Mouse (Mus musculus) frontal cortex, postnatal 36 days (tissue): ENCODE measurements around the gene Amdhd2.
"Not testable (repeated sequence)": the region's sequence is repeated elsewhere in the genome, so short reads cannot be mapped to it uniquely, and the experiment has no call there.

Source experiments
- DNase-seq, 2 experiments: peaks; one replicate each; pipeline ENCODE4 v3.0.0; 2022; ENCODE audit warnings: low spot score in 2 of 2

Amdhd2 gene

GRCm38 (mm10) chr17:24156394-24156793 is 7.2 kb downstream of the Amdhd2 start:
- no peak for DNase-seq

GRCm38 (mm10) chr17:24155742-24156141 is 7.8 kb downstream of the Amdhd2 start:
- no peak for DNase-seq

- DNase-seq = no peak
Observed at GRCm38 (mm10) chr17:24154463-24154862, 9.1 kb downstream of the Amdhd2 start.

- DNase-seq = peak; percentile 67 to 76
Observed at GRCm38 (mm10) chr17:24151890-24152563, 11.5 kb downstream of the Amdhd2 start.

GRCm38 (mm10) chr17:24151382-24151781 is 12.2 kb downstream of the Amdhd2 start:
- DNase-seq = no peak

GRCm38 (mm10) chr17:24150824-24151223 is 12.7 kb downstream of the Amdhd2 start, which contains the start of gene Pdpk1:
Gene Pdpk1 (minus strand): TSS chr17:24150924.
- no peak for DNase-seq

GRCm38 (mm10) chr17:24149421-24149820 is 14.1 kb downstream of the Amdhd2 start:
- DNase-seq = no peak

- DNase-seq = no peak
Observed at GRCm38 (mm10) chr17:24142897-24143296, 20.7 kb downstream of the Amdhd2 start.

GRCm38 (mm10) chr17:24141425-24141920 is 22.1 kb downstream of the Amdhd2 start:
- peak; percentile 96 for DNase-seq

- DNase-seq = no peak
Observed at GRCm38 (mm10) chr17:24140845-24141424, 22.6 kb downstream of the Amdhd2 start.

- DNase-seq = no peak
Observed at GRCm38 (mm10) chr17:24139968-24140367, 23.6 kb downstream of the Amdhd2 start.

GRCm38 (mm10) chr17:24139256-24139655 is 24.3 kb downstream of the Amdhd2 start:
- DNase-seq = no peak

- DNase-seq = no peak
Observed at GRCm38 (mm10) chr17:24137226-24137880, 26.2 kb downstream of the Amdhd2 start.

GRCm38 (mm10) chr17:24134062-24134461 is 29.5 kb downstream of the Amdhd2 start:
- no peak for DNase-seq

- not testable (repeated sequence) for DNase-seq
Observed at GRCm38 (mm10) chr17:24132919-24133318, 30.6 kb downstream of the Amdhd2 start.

- DNase-seq = no peak
Observed at GRCm38 (mm10) chr17:24131570-24131969, 32.0 kb downstream of the Amdhd2 start.

- not testable (repeated sequence) for DNase-seq
Observed at GRCm38 (mm10) chr17:24129246-24129645, 34.3 kb downstream of the Amdhd2 start.

GRCm38 (mm10) chr17:24127592-24127991 is 36.0 kb downstream of the Amdhd2 start:
- DNase-seq = no peak

- no peak for DNase-seq
Observed at GRCm38 (mm10) chr17:24126801-24127200, 36.8 kb downstream of the Amdhd2 start.

- DNase-seq = no peak
Observed at GRCm38 (mm10) chr17:24119446-24119845, 44.1 kb downstream of the Amdhd2 start.

- peak in 1 of 2 experiments; percentile 34 for DNase-seq
Observed at GRCm38 (mm10) chr17:24113031-24113430, 50.5 kb downstream of the Amdhd2 start.

GRCm38 (mm10) chr17:24111256-24111655 is 52.3 kb downstream of the Amdhd2 start:
- DNase-seq = no peak

GRCm38 (mm10) chr17:24108896-24109295 is 54.7 kb downstream of the Amdhd2 start:
- peak; percentile 50 to 53 for DNase-seq
